Mouse (Mus musculus) right cerebral cortex, postnatal 10 days (tissue): Measurements from ENCODE around the gene Olfr993.
A peak's percentile ranks its signal among the peaks of the same experiment; 100 is the strongest.

Experiments used
- DNase-seq, 2 experiments: peaks; one replicate each; pipeline ENCODE4 v3.0.0; 2021; ENCODE audit warnings: low spot score in 2 of 2

Gene Olfr993

GRCm38 (mm10) chr2:85414777-85415176 lies at the start of gene Olfr993:
Gene Olfr993, minus strand, starts transcription at chr2:85414877.
- no peak for DNase-seq

DNA sequence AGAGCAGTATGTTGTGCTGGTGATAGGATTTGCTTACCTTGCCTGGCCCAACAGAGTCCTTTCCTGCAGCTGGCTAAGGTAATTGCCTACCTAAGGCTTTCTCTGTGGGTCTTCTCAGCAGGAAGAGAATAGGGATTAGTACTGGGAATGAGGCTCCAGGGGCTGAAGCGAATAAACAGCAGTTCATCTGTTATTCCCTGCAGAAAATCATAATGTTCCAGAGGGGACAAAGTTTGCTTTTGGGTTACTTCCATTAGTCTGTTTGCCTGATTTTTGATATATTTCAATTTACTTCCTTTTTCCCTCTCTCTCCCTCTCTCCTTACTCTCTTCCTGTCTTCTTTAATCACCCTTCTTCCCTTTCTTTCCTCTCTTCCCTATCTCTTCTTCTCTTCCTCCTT lies 28.9 kb upstream of the Olfr993 start, which contains the start of gene Olfr995:
Gene Olfr995, minus strand, starts transcription at position 101 of the 400 bp plus-strand sequence.
- no peak for DNase-seq

- DNase-seq = no peak
Observed at GRCm38 (mm10) chr2:85442546-85442945, 27.9 kb upstream of the Olfr993 start.

DNA sequence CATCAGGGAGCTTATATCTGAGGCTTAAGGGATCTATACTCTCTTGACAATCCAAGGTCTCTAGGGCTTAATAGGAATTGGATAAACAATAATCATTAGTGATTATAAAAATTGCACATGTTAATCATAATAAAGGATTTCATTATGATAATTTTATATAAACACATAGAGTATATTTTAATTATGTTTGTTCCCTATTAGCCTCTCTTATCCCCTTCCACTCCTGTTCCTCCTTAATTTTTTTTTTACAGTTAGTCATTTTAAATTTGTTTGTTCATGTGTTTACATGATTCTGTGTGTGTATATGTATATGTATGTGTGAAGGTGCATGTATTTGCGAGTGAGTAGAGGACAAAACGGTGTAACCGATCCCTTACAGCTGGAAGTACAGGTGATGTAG lies 21.7 kb upstream of the Olfr993 start, which contains the start of gene Olfr994:
Gene Olfr994, minus strand, starts transcription at position 101 of the 400 bp plus-strand sequence.
- no peak for DNase-seq

DNA sequence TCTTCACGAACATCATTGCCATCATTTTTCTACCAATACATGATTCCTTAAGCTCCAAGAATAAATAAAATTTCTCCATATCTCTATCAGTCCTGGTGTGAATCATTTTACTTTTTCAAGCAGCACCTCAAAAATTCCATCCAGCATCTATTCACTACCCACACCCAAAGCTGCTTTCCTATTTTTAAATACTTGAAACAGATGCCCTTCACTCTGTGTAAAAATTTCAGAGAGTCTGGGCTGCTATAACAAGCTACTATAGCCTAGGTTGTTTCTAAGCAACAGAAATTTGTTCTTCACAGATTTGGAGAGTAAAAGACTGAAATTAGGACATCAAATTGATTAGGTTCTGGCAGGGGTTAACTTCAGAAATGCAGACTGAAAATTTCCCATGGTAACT lies 11.2 kb upstream of the Olfr993 start:
- peak in 1 of 2 experiments; percentile 22 for DNase-seq

DNA sequence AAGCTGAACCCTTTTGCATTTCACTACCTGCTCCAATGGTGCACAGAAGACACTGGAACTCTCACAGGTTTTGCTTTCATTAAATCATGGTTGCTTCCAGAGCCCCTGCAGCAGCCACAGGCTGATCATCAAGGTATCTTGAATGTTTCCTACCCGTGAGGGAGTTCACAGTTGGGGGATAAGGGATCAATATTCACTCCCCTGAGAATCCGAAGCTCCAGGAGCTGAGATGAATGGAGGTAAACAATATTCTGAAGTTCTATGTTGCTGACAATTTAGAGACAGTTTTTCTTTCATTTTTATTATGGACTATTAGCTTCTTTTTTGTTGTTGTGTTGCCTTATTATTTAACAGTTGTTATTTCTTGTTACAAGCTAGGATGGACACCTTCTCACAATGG lies 5.3 kb downstream of the Olfr993 start, which contains the start of gene Olfr992:
Gene Olfr992, minus strand, starts transcription at position 101 of the 400 bp plus-strand sequence.
- DNase-seq = no peak
